Mouse (Mus musculus) neural tube, embryonic 11.5 days (tissue): ENCODE results near the gene Adgrb3. TPM values are rescaled to one million over a fixed set of nuclear protein-coding genes. Genes with fewer than 3 reads are reported as not detected.

ENCODE experiments used
- ATAC-seq: fragments of 200-750 bp; cut with Nextera tagmentation; 2 replicates; pipeline ENCODE4 v1.8.0; 2017; ENCODE audit warnings: moderate number of reproducible peaks, mild to moderate bottlenecking, moderate TSS enrichment, moderate library complexity; ENCODE audit not compliant: insufficient read depth, low FRiP score, low TSS enrichment
- DNase-seq: peaks from one replicate; pipeline ENCODE4 v3.0.0-alpha.2; 2015; ENCODE audit warnings: low spot score
- H3K27ac ChIP-seq: fragments of 300-500 bp; sonication (generic); 2 replicates; pipeline ENCODE4 v1.5.1; 2014; ENCODE audit warnings: low read depth, mild to moderate bottlenecking, low read length
- H3K27me3 ChIP-seq: fragments of 300-500 bp; sonication (generic); 2 replicates; pipeline ENCODE4 v1.6.1; 2014; ENCODE audit warnings: mild to moderate bottlenecking, low read length, mixed read lengths; ENCODE audit not compliant: control insufficient read depth, insufficient read depth
- H3K36me3 ChIP-seq: fragments of 300-500 bp; sonication (generic); 2 replicates; pipeline ENCODE4 v1.6.1; 2014; ENCODE audit warnings: mild to moderate bottlenecking, low read length, moderate library complexity, mixed read lengths; ENCODE audit not compliant: control insufficient read depth, insufficient read depth
- H3K4me1 ChIP-seq: fragments of 300-500 bp; sonication (generic); 2 replicates; pipeline ENCODE4 v1.6.1; 2014; ENCODE audit warnings: low read length, mixed read lengths; ENCODE audit not compliant: control insufficient read depth, insufficient read depth
- H3K4me2 ChIP-seq: fragments of 300-500 bp; sonication (generic); 2 replicates; pipeline ENCODE4 v1.6.1; 2014; ENCODE audit warnings: low read depth, mild to moderate bottlenecking, moderate library complexity
- H3K4me3 ChIP-seq: fragments of 300-500 bp; sonication (generic); 2 replicates; pipeline ENCODE4 v1.5.1; 2014; ENCODE audit warnings: low read depth, low read length
- H3K9ac ChIP-seq: fragments of 300-500 bp; sonication (generic); 2 replicates; pipeline ENCODE4 v1.6.1; 2014; ENCODE audit warnings: mild to moderate bottlenecking, low read length
- H3K9me3 ChIP-seq: fragments of 300-500 bp; sonication (generic); 2 replicates; pipeline ENCODE4 v1.6.1; 2016; ENCODE audit warnings: low read length; ENCODE audit not compliant: control insufficient read depth
- WGBS: fragments of 180-500 bp; shearing (Covaris S2); extraction: QIAGEN DNeasy Blood & Tissue Kit; methylation state at CpG from one replicate; pipeline ENCODE4 v1.1.7; 2014; 5-methylcytosine and 5-hydroxymethylcytosine counted together
- polyA plus RNA-seq: library from polyadenylated mRNA; unstranded; fragments of >200 nt; fragmentation: Nextera tagmentation; extraction: Ambion mirVana; gene quantifications from 2 replicates; pipeline ENCODE4 v1.2.1, GENCODE M21; 2014

Adgrb3 gene
- 10.0 and 12.1 TPM in 2 replicates for polyA plus RNA-seq

- Histone ChIP-seq H3K4me2 (peak within 1 kb of the TSS; percentile 58), H3K9ac (peak within 1 kb of the TSS; percentile 58), H3K9me3 (no peaks in the 10 kb centered on the region), H3K27ac (peak within 1 kb of the TSS; percentile 82), H3K4me1 (peaks cover 6% of the 10 kb centered on the region), H3K4me3 (peak within 1 kb of the TSS; percentile 45), H3K36me3 (no peaks in the 10 kb centered on the region), H3K27me3 (no peaks in the 10 kb centered on the region)
- DNase-seq (peak; percentile 24), ATAC-seq (peak; percentile 54)
- 1% methylated on average over 31 of the region's 32 CpGs for WGBS
Measured at GRCm38 (mm10) chr1:25828971-25829920, at the start of gene Adgrb3. Gene Adgrb3 (minus strand): TSS chr1:25829707.

GRCm38 (mm10) chr1:25877526-25877925 lies 48.0 kb upstream of the Adgrb3 start:
- H3K27ac ChIP-seq = no peak overlapping the region
- ATAC-seq (no peak), DNase-seq (no peak)
- H3K4me3 ChIP-seq = no peak overlapping the region
- H3K27me3 ChIP-seq = no peaks in the 10 kb centered on the region
- 91% methylated on average over 5 of the region's 5 CpGs for WGBS
- H3K36me3 ChIP-seq = no peaks in the 10 kb centered on the region
- no peaks in the 10 kb centered on the region for H3K9me3 ChIP-seq
- H3K4me2 ChIP-seq = no peak overlapping the region
- H3K9ac ChIP-seq = no peak overlapping the region
- H3K4me1 ChIP-seq = no peaks in the 10 kb centered on the region

GRCm38 (mm10) chr1:25857473-25857872 lies 28.0 kb upstream of the Adgrb3 start:
- Histone ChIP-seq H3K4me2 (no peak overlapping the region), H3K36me3 (no peaks in the 10 kb centered on the region), H3K9me3 (no peaks in the 10 kb centered on the region), H3K27ac (no peak overlapping the region), H3K4me1 (no peaks in the 10 kb centered on the region), H3K27me3 (no peaks in the 10 kb centered on the region), H3K9ac (no peak overlapping the region), H3K4me3 (no peak overlapping the region)
- ATAC-seq (no peak), DNase-seq (no peak)
- 92% methylated on average over 2 of the region's 2 CpGs for WGBS

- DNase-seq = no peak
- ATAC-seq = no peak
- H3K27me3 ChIP-seq = no peaks in the 10 kb centered on the region
- H3K4me1 ChIP-seq = no peaks in the 10 kb centered on the region
- no peak overlapping the region for H3K4me3 ChIP-seq
- H3K9me3 ChIP-seq = no peaks in the 10 kb centered on the region
- 41% methylated on average over 2 of the region's 2 CpGs for WGBS
- H3K9ac ChIP-seq = no peak overlapping the region
- H3K4me2 ChIP-seq = no peak overlapping the region
- H3K36me3 ChIP-seq = no peaks in the 10 kb centered on the region
- H3K27ac ChIP-seq = no peak overlapping the region
Measured at GRCm38 (mm10) chr1:25854451-25854978, 25.0 kb upstream of the Adgrb3 start.

GRCm38 (mm10) chr1:25832260-25832659 lies 2.8 kb upstream of the Adgrb3 start:
- no peaks in the 10 kb centered on the region for H3K36me3 ChIP-seq
- WGBS = 37% methylated on average over 6 of the region's 6 CpGs
- H3K4me1 ChIP-seq = peaks cover 6% of the 10 kb centered on the region; the same call in 1 of the 2 replicates
- DNase-seq (no peak), ATAC-seq (no peak)
- no peaks in the 10 kb centered on the region for H3K27me3 ChIP-seq
- H3K27ac ChIP-seq = no peak overlapping the region
- no peak overlapping the region for H3K4me3 ChIP-seq
- no peaks in the 10 kb centered on the region for H3K9me3 ChIP-seq
- H3K9ac ChIP-seq = no peak overlapping the region
- H3K4me2 ChIP-seq = 0 out of 2 replicates have a peak overlapping the region, but pooled peaks have one; percentile 9

GRCm38 (mm10) chr1:25831521-25831900 lies 2.0 kb upstream of the Adgrb3 start:
- no peaks in the 10 kb centered on the region for H3K27me3 ChIP-seq
- 13% methylated on average over 2 of the region's 2 CpGs for WGBS
- no peaks in the 10 kb centered on the region for H3K9me3 ChIP-seq
- ATAC-seq = no peak
- no peak overlapping the region for H3K27ac ChIP-seq
- DNase-seq = peak; percentile 25
- peak overlapping the region; percentile 45; the same call in 1 of the 2 replicates for H3K4me3 ChIP-seq
- peaks cover 6% of the 10 kb centered on the region; the same call in 1 of the 2 replicates for H3K4me1 ChIP-seq
- H3K4me2 ChIP-seq = peak overlapping the region; percentile 58
- no peak overlapping the region for H3K9ac ChIP-seq
- no peaks in the 10 kb centered on the region for H3K36me3 ChIP-seq

- H3K4me1 ChIP-seq = peaks cover 6% of the 10 kb centered on the region; the same call in 1 of the 2 replicates
- peak overlapping the region; percentile 82 for H3K27ac ChIP-seq
- no peaks in the 10 kb centered on the region for H3K36me3 ChIP-seq
- H3K9ac ChIP-seq = peak overlapping the region; percentile 58
- DNase-seq (peak; percentile 36), ATAC-seq (peak; percentile 8; the same call in 1 of the 2 replicates)
- H3K4me2 ChIP-seq = peak overlapping the region; percentile 58
- H3K4me3 ChIP-seq = peak overlapping the region; percentile 45
- H3K9me3 ChIP-seq = no peaks in the 10 kb centered on the region
- no peaks in the 10 kb centered on the region for H3K27me3 ChIP-seq
- 2% methylated on average over 15 of the region's 15 CpGs for WGBS
Measured at GRCm38 (mm10) chr1:25830757-25831520, 1.4 kb upstream of the Adgrb3 start.

- H3K4me1 ChIP-seq = peaks cover 6% of the 10 kb centered on the region; the same call in 1 of the 2 replicates
Measured at GRCm38 (mm10) chr1:25829921-25830751, 629 bp upstream of the Adgrb3 start.

More at GRCm38 (mm10) chr1:25829921-25830751, 629 bp upstream of the Adgrb3 start:
- H3K27ac ChIP-seq = peak overlapping the region; percentile 82
- H3K36me3 ChIP-seq = no peaks in the 10 kb centered on the region
- DNase-seq (peak; percentile 87), ATAC-seq (peak; percentile 84)
- H3K4me3 ChIP-seq = peak overlapping the region; percentile 45
- under 1% methylated on average over 49 of the region's 99 CpGs for WGBS
- H3K9ac ChIP-seq = peak overlapping the region; percentile 58
- no peaks in the 10 kb centered on the region for H3K9me3 ChIP-seq
- H3K27me3 ChIP-seq = no peaks in the 10 kb centered on the region
- peak overlapping the region; percentile 58 for H3K4me2 ChIP-seq
